Mouse (Mus musculus): ENCODE data around the gene Prdx5.
"Not testable (repeated sequence)": the region's sequence is repeated elsewhere in the genome, so short reads cannot be mapped to it uniquely, and the experiment has no call there.

Prdx5 gene

GRCm38 (mm10) chr19:6919431-6919830 is 9.5 kb upstream of the Prdx5 start:
- DNase-seq (ENCODE audit: low read depth, low spot score), result no peak

- no peak for DNase-seq (ENCODE audit: low read depth, low spot score)
Observed at GRCm38 (mm10) chr19:6918321-6918720, 8.4 kb upstream of the Prdx5 start.

- no peak for DNase-seq (ENCODE audit: low read depth, low spot score)
Observed at GRCm38 (mm10) chr19:6916496-6916895, 6.6 kb upstream of the Prdx5 start.

- no peak for DNase-seq (ENCODE audit: low read depth, low spot score)
Observed at GRCm38 (mm10) chr19:6915276-6915675, 5.4 kb upstream of the Prdx5 start.

- DNase-seq (ENCODE audit: low read depth, low spot score), result no peak
Observed at GRCm38 (mm10) chr19:6914540-6914939, 4.6 kb upstream of the Prdx5 start.

- DNase-seq (ENCODE audit: low read depth, low spot score), result no peak
Observed at GRCm38 (mm10) chr19:6913991-6914390, 4.1 kb upstream of the Prdx5 start.

- no peak for DNase-seq (ENCODE audit: low read depth, low spot score)
Observed at GRCm38 (mm10) chr19:6913036-6913435, 3.1 kb upstream of the Prdx5 start.

GRCm38 (mm10) chr19:6912205-6912970 is 2.5 kb upstream of the Prdx5 start:
- no peak for DNase-seq (ENCODE audit: low read depth, low spot score)

GRCm38 (mm10) chr19:6911101-6912074 is 1.5 kb upstream of the Prdx5 start:
- no peak for DNase-seq (ENCODE audit: low read depth, low spot score)

GRCm38 (mm10) chr19:6910306-6910705 is 400 bp upstream of the Prdx5 start:
- DNase-seq (ENCODE audit: low read depth, low spot score), result not testable (repeated sequence)

GRCm38 (mm10) chr19:6909021-6909420 is 885 bp downstream of the Prdx5 start:
- no peak for DNase-seq (ENCODE audit: low read depth, low spot score)

GRCm38 (mm10) chr19:6907811-6908540 is 1.9 kb downstream of the Prdx5 start:
- no peak for DNase-seq (ENCODE audit: low read depth, low spot score)

- no peak for DNase-seq (ENCODE audit: low read depth, low spot score)
Observed at GRCm38 (mm10) chr19:6907094-6907493, 2.8 kb downstream of the Prdx5 start.

- no peak for DNase-seq (ENCODE audit: low read depth, low spot score)
Observed at GRCm38 (mm10) chr19:6906199-6906598, 3.7 kb downstream of the Prdx5 start.

GRCm38 (mm10) chr19:6905498-6906159 is 4.3 kb downstream of the Prdx5 start:
- no peak for DNase-seq (ENCODE audit: low read depth, low spot score)

GRCm38 (mm10) chr19:6904846-6905245 is 5.1 kb downstream of the Prdx5 start:
- no peak for DNase-seq (ENCODE audit: low read depth, low spot score)

GRCm38 (mm10) chr19:6903031-6903430 is 6.9 kb downstream of the Prdx5 start:
- DNase-seq (ENCODE audit: low read depth, low spot score), result no peak

- no peak for DNase-seq (ENCODE audit: low read depth, low spot score)
Observed at GRCm38 (mm10) chr19:6899641-6900040, 10.3 kb downstream of the Prdx5 start.

GRCm38 (mm10) chr19:6895608-6896305 is 14.1 kb downstream of the Prdx5 start:
- not testable (repeated sequence) for DNase-seq (ENCODE audit: low read depth, low spot score)

- DNase-seq (ENCODE audit: low read depth, low spot score), result no peak
Observed at GRCm38 (mm10) chr19:6893731-6894451, 16.0 kb downstream of the Prdx5 start.

Data from CD4-positive helper T cell, adult 2 months (primary cell).